Mouse (Mus musculus): ENCODE data around the gene Wsb2. TPM values are rescaled to one million over a fixed set of nuclear protein-coding genes. Genes with fewer than 3 reads are reported as not detected.
A peak's percentile ranks its signal among the peaks of the same experiment; 100 is the strongest.

The Wsb2 gene
- total and polyA plus RNA-seq, 3 experiments, result 91.4 to 130 (median 101) TPM

GRCm38 (mm10) chr5:117318741-117319629 is 38.1 kb upstream of the Wsb2 start, which contains the start of gene Vsig10:
TSS of gene Vsig10 (plus strand) at chr5:117319083.
- Histone ChIP-seq H3K36me3 (ENCODE audit: control insufficient read depth, insufficient read depth, low read length) (no peaks in the 10 kb centered on the region), H3K27me3 (ENCODE audit: control insufficient read depth, insufficient read depth, low read length) (no peaks in the 10 kb centered on the region), H3K9ac (ENCODE audit: low read depth, low read length) (peak within 1 kb of the TSS; percentile 88), H3K4me1 (ENCODE audit: control insufficient read depth, insufficient read depth, low read length) (peaks cover 6% of the 10 kb centered on the region), H3K4me3 (peak within 1 kb of the TSS; percentile 96), H3K79me2 (replicated peaks; ENCODE audit: control insufficient read depth, insufficient read depth, low read length) (no peaks in the 10 kb centered on the region), H3K27ac (peak within 1 kb of the TSS; percentile 94)
- peak; percentile 87 to 88 for DNase-seq
- peak; percentile 29 for TF ChIP-seq CTCF (IDR thresholded peaks at IDR 0.05)
- TF ChIP-seq POLR2A (IDR thresholded peaks at IDR 0.05; ENCODE audit: insufficient read depth, low read depth, low read length), result peak; percentile 57
- no peak for TF ChIP-seq EP300 (IDR thresholded peaks at IDR 0.05; ENCODE audit: insufficient read depth, low read depth, low read length)
- WGBS, result under 1% methylated on average over 81 of the region's 81 CpGs
- intact Hi-C loops (cut with DNase I), result loop anchor here (2.0 to 5.0 kb wide), 2 partner anchors 38 to 68 kb away; partner anchors contain the start of genes Rfc5 and Wsb2

- no peaks in the 10 kb centered on the region for H3K79me2 ChIP-seq (replicated peaks; ENCODE audit: control insufficient read depth, insufficient read depth, low read length)
- TF ChIP-seq CTCF (IDR thresholded peaks at IDR 0.05) (no peak), EP300 (IDR thresholded peaks at IDR 0.05; ENCODE audit: insufficient read depth, low read depth, low read length) (no peak), POLR2A (IDR thresholded peaks at IDR 0.05; ENCODE audit: insufficient read depth, low read depth, low read length) (no peak)
- no peaks in the 10 kb centered on the region for H3K36me3 ChIP-seq (ENCODE audit: control insufficient read depth, insufficient read depth, low read length)
- H3K27ac ChIP-seq, result no peak overlapping the region
- no peak overlapping the region for H3K4me3 ChIP-seq
- no peak for DNase-seq
- 95% methylated on average over 9 of the region's 9 CpGs for WGBS
- no peaks in the 10 kb centered on the region for H3K4me1 ChIP-seq (ENCODE audit: control insufficient read depth, insufficient read depth, low read length)
- intact Hi-C loops (cut with DNase I), result no loop called here
- no peak overlapping the region for H3K9ac ChIP-seq (ENCODE audit: low read depth, low read length)
- H3K27me3 ChIP-seq (ENCODE audit: control insufficient read depth, insufficient read depth, low read length), result no peaks in the 10 kb centered on the region
Measured at GRCm38 (mm10) chr5:117323751-117324150, 33.4 kb upstream of the Wsb2 start.

DNA sequence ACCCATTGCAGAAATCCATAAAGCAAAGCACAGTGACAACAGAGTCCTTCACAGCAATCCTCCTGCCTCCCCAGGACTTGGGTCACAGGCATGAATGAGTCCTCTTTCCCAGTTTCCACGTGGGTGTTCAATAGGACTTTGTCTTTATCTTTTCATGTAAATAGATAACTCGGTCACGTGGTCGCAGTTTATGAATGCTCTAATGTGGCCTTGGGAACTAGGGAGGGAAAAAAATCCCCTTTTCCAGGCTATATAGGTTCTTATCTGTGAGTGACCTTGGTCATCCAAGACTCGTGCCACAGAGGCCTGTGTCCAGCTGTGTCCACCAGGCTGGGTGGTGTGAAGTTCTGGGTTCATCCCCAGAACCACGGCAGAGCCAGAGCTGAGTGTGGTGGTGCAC is 30.7 kb upstream of the Wsb2 start:
- intact Hi-C loops (cut with DNase I), result no loop called here

DNA sequence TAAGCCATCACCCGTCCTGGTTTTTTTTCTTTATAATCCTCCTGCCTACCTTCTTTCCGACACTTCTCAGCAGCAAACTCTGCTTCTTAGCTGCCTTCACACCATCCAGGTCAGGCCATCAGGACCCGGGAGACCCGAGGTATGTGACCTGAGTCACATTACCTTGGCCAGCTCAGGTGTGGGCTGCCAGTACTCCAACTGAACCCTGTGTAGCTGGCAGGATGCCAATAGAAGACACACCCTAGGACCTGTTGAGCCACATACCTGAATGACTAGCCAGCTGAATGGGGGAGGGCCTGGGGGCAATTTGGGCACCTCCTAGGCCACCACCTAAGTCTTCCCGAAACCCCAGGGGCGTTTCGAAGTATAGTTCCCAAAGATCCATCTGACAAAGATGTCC is 26.6 kb upstream of the Wsb2 start:
- DNase-seq, result no peak
- no peaks in the 10 kb centered on the region for H3K4me1 ChIP-seq (ENCODE audit: control insufficient read depth, insufficient read depth, low read length)
- 95% methylated on average over 7 of the region's 7 CpGs for WGBS
- H3K79me2 ChIP-seq (replicated peaks; ENCODE audit: control insufficient read depth, insufficient read depth, low read length), result no peaks in the 10 kb centered on the region
- H3K27me3 ChIP-seq (ENCODE audit: control insufficient read depth, insufficient read depth, low read length), result no peaks in the 10 kb centered on the region
- no peak overlapping the region for H3K27ac ChIP-seq
- H3K36me3 ChIP-seq (ENCODE audit: control insufficient read depth, insufficient read depth, low read length), result no peaks in the 10 kb centered on the region
- no peak overlapping the region for H3K4me3 ChIP-seq
- H3K9ac ChIP-seq (ENCODE audit: low read depth, low read length), result no peak overlapping the region
- TF ChIP-seq POLR2A (IDR thresholded peaks at IDR 0.05; ENCODE audit: insufficient read depth, low read depth, low read length), result no peak
- no peak for TF ChIP-seq CTCF (IDR thresholded peaks at IDR 0.05)
- TF ChIP-seq EP300 (IDR thresholded peaks at IDR 0.05; ENCODE audit: insufficient read depth, low read depth, low read length), result no peak
- intact Hi-C loops (cut with DNase I), result no loop called here

More for the DNA sequence above, 30.7 kb upstream of the Wsb2 start:
- no peak for DNase-seq
- Histone ChIP-seq H3K79me2 (replicated peaks; ENCODE audit: control insufficient read depth, insufficient read depth, low read length) (no peaks in the 10 kb centered on the region), H3K27me3 (ENCODE audit: control insufficient read depth, insufficient read depth, low read length) (no peaks in the 10 kb centered on the region), H3K27ac (no peak overlapping the region), H3K36me3 (ENCODE audit: control insufficient read depth, insufficient read depth, low read length) (no peaks in the 10 kb centered on the region), H3K9ac (ENCODE audit: low read depth, low read length) (no peak overlapping the region), H3K4me3 (no peak overlapping the region), H3K4me1 (ENCODE audit: control insufficient read depth, insufficient read depth, low read length) (no peaks in the 10 kb centered on the region)
- WGBS, result 52% methylated on average over 6 of the region's 6 CpGs
- TF ChIP-seq CTCF (IDR thresholded peaks at IDR 0.05) (no peak), EP300 (IDR thresholded peaks at IDR 0.05; ENCODE audit: insufficient read depth, low read depth, low read length) (no peak), POLR2A (IDR thresholded peaks at IDR 0.05; ENCODE audit: insufficient read depth, low read depth, low read length) (no peak)

DNA sequence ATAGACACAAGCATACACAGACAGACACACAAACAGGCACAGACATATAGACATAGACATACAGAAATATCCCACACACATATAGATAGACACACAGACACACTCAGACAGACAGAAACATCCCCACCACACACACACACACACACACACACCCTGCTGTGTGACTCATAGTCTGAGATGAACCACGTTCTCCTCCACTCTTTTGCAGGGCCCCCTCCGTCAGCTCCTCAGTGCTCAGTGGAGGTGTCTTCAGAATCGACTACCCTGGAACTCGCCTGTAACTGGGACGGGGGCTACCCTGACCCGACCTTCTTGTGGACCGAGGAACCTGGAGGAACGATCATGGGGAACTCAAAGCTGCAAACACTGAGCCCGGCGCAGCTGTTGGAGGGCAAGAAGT is 19.1 kb upstream of the Wsb2 start:
- H3K79me2 ChIP-seq (replicated peaks; ENCODE audit: control insufficient read depth, insufficient read depth, low read length), result no peaks in the 10 kb centered on the region
- no peaks in the 10 kb centered on the region for H3K4me1 ChIP-seq (ENCODE audit: control insufficient read depth, insufficient read depth, low read length)
- DNase-seq, result no peak
- whole genome bisulfite sequencing, result 91% methylated on average over 10 of the region's 10 CpGs
- intact Hi-C loops (cut with DNase I), result no loop called here
- no peaks in the 10 kb centered on the region for H3K36me3 ChIP-seq (ENCODE audit: control insufficient read depth, insufficient read depth, low read length)
- no peak overlapping the region for H3K9ac ChIP-seq (ENCODE audit: low read depth, low read length)
- no peak overlapping the region for H3K4me3 ChIP-seq
- H3K27ac ChIP-seq, result no peak overlapping the region
- TF ChIP-seq POLR2A (IDR thresholded peaks at IDR 0.05; ENCODE audit: insufficient read depth, low read depth, low read length) (no peak), EP300 (IDR thresholded peaks at IDR 0.05; ENCODE audit: insufficient read depth, low read depth, low read length) (no peak), CTCF (IDR thresholded peaks at IDR 0.05) (no peak)
- no peaks in the 10 kb centered on the region for H3K27me3 ChIP-seq (ENCODE audit: control insufficient read depth, insufficient read depth, low read length)

- no peaks in the 10 kb centered on the region for H3K27me3 ChIP-seq (ENCODE audit: control insufficient read depth, insufficient read depth, low read length)
- TF ChIP-seq CTCF (IDR thresholded peaks at IDR 0.05) (no peak), EP300 (IDR thresholded peaks at IDR 0.05; ENCODE audit: insufficient read depth, low read depth, low read length) (no peak), POLR2A (IDR thresholded peaks at IDR 0.05; ENCODE audit: insufficient read depth, low read depth, low read length) (no peak)
- H3K4me3 ChIP-seq, result no peak overlapping the region
- H3K27ac ChIP-seq, result no peak overlapping the region
- 84% methylated on average over 8 of the region's 8 CpGs for WGBS
- H3K36me3 ChIP-seq (ENCODE audit: control insufficient read depth, insufficient read depth, low read length), result no peaks in the 10 kb centered on the region
- intact Hi-C loops (cut with DNase I), result no loop called here
- H3K9ac ChIP-seq (ENCODE audit: low read depth, low read length), result no peak overlapping the region
- DNase-seq, result no peak
- H3K4me1 ChIP-seq (ENCODE audit: control insufficient read depth, insufficient read depth, low read length), result no peaks in the 10 kb centered on the region
- H3K79me2 ChIP-seq (replicated peaks; ENCODE audit: control insufficient read depth, insufficient read depth, low read length), result no peaks in the 10 kb centered on the region
Measured at GRCm38 (mm10) chr5:117338503-117338902, 18.6 kb upstream of the Wsb2 start.

All from heart, adult 2 months (tissue).